8 mouse cellular contexts compared by ENCODE assay signal in the genomic region with DNA sequence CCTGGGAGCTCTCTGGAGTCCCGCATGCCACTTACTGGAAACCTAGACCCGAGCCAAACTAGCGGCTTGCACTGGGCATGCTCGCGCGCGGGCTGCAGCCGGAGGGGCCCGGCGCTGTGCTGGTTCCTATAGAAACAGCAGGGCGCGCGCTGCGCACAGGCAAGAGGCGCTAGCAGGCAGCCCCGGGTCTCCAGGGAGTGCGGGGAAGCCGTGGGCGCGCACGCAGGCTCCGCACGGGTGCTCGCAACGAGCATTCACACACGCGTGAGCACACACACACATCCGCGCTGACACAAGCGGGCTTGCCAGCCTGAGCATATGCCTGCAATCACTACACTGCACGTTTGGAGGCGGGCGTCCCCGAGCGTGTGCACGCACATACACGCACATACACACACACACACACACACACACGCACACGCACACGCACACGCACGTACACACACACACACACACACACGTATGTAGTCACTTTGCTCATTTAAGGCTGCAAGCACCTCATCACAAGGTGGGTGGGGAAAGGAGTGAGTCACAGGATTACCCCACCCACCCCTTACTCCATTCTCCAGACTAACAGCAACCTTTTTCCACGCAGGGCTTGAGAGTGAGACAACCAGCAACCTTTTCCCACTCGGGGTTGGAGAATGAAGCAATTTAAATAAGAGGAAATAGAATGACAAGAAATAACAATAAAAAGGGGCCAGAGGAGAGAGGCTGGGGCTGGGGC. TPM values are rescaled to one million over a fixed set of nuclear protein-coding genes. Genes with fewer than 3 reads are reported as not detected.
A peak's percentile ranks its signal among the peaks of the same experiment; 100 is the strongest.
DNase-seq lines count a peak whose midpoint lies in the region; ATAC-seq and TF ChIP-seq lines count a peak whose summit lies in the region.

No protein-coding gene starts in this region.

- no peaks in the 10 kb centered on the region for H3K27me3 ChIP-seq in intestine, postnatal 0 days (replicated peaks; ENCODE audit: control insufficient read depth, insufficient read depth, low read length)
- no peaks in the 10 kb centered on the region for H3K27me3 ChIP-seq in midbrain, embryonic 11.5 days (ENCODE audit: control insufficient read depth, insufficient read depth, low read length)

- no peak overlapping the region for H3K27ac ChIP-seq in intestine, postnatal 0 days (ENCODE audit: low read depth, low read length)
- peak overlapping the region; percentile 61; the same call in 1 of the 2 replicates for H3K27ac ChIP-seq in midbrain, embryonic 11.5 days (ENCODE audit: low read depth, low read length)

- peak overlapping the region; percentile 98 for H3K4me2 ChIP-seq in intestine, postnatal 0 days (replicated peaks; ENCODE audit: low read depth)
- H3K4me2 ChIP-seq in midbrain, embryonic 11.5 days: peak overlapping the region; percentile 82

- H3K9me3 ChIP-seq in intestine, postnatal 0 days (ENCODE audit: control insufficient read depth): no peaks in the 10 kb centered on the region
- no peaks in the 10 kb centered on the region for H3K9me3 ChIP-seq in midbrain, embryonic 11.5 days (ENCODE audit: control insufficient read depth, low read length)

- under 1% methylated on average over 45 of the region's 45 CpGs for WGBS in intestine, postnatal 0 days
- WGBS in midbrain, embryonic 11.5 days: 0% methylated on average over 45 of the region's 45 CpGs

- H3K4me3 ChIP-seq in intestine, postnatal 0 days (ENCODE audit: low read depth, low read length): peak overlapping the region; percentile 55
- H3K4me3 ChIP-seq in midbrain, embryonic 11.5 days (ENCODE audit: low read depth, low read length): peak overlapping the region; percentile 54

- peak overlapping the region; percentile 40 for H3K9ac ChIP-seq in intestine, postnatal 0 days (ENCODE audit: low read depth, low read length)
- peak overlapping the region; percentile 78 for H3K9ac ChIP-seq in midbrain, embryonic 11.5 days (ENCODE audit: low read length)

- peak; percentile 76 for ATAC-seq in intestine, postnatal 0 days
- ATAC-seq in midbrain, embryonic 11.5 days (ENCODE audit: low FRiP score): peak; percentile 94

- H3K36me3 ChIP-seq in intestine, postnatal 0 days (ENCODE audit: control insufficient read depth, insufficient read depth): no peaks in the 10 kb centered on the region
- no peaks in the 10 kb centered on the region for H3K36me3 ChIP-seq in midbrain, embryonic 11.5 days (ENCODE audit: control insufficient read depth, insufficient read depth, low read length)

- TF ChIP-seq CTCF in intestine, postnatal 0 days (IDR thresholded peaks at IDR 0.05; ENCODE audit: low read depth): peak; percentile 46

- peak; percentile 59 for DNase-seq in kidney, adult 11 months
- no peak for DNase-seq in kidney, adult 9 months
- peak; percentile 89 for DNase-seq in embryo, embryonic 10.5 days (ENCODE audit: low spot score)
- peak; percentile 64 to 81 for DNase-seq in gastrocnemius, postnatal 4 days (ENCODE audit: low spot score in 2 of 2)
- DNase-seq in left cerebral cortex, postnatal 4 days: peak; percentile 88
- peak; percentile 97 for DNase-seq in midbrain, embryonic 11.5 days (ENCODE audit: low spot score, missing footprints)
- DNase-seq in spleen, postnatal 10 days (ENCODE audit: low spot score in 2 of 2): peak; percentile 9 to 61

- intact Hi-C loops in left cerebral cortex, postnatal 4 days (cut with DNase I): no loop called here

- no peaks in the 10 kb centered on the region for H3K4me1 ChIP-seq in intestine, postnatal 0 days (replicated peaks; ENCODE audit: control insufficient read depth, insufficient read depth, low read length)
- peaks cover 29% of the 10 kb centered on the region for H3K4me1 ChIP-seq in midbrain, embryonic 11.5 days (ENCODE audit: control insufficient read depth, insufficient read depth, low read length)

RNA-seq across cellular contexts. Expression of gene Dixdc1, which starts 11.2 kb away (rescaled TPM):
- total RNA-seq in gastrocnemius, postnatal 4 days (2021): 10 to 100 TPM; 12.6 to 14.8 TPM
- 2.4 and 2.9 TPM in 2 replicates for polyA plus RNA-seq in intestine, postnatal 0 days (2015; fragmentation: Nextera tagmentation; extraction: Ambion mirVana)
- 10 to 100 TPM; 65.3 to 66.0 TPM for total RNA-seq in left cerebral cortex, postnatal 4 days (2021)
- polyA plus RNA-seq in midbrain, embryonic 11.5 days (2014; fragmentation: Nextera tagmentation; extraction: Ambion mirVana): 18.5 and 22.9 TPM in 2 replicates

RNA-seq across cellular contexts. Expression of gene 2310030G06Rik, which starts 18.2 kb away (rescaled TPM):
- 1 to 10 TPM; 2.1 to 2.2 TPM for total RNA-seq in gastrocnemius, postnatal 4 days (2021)
- polyA plus RNA-seq in intestine, postnatal 0 days (2015; fragmentation: Nextera tagmentation; extraction: Ambion mirVana): 45.3 and 50.2 TPM in 2 replicates
- 1 to 10 TPM; 1.8 to 2.0 TPM for total RNA-seq in left cerebral cortex, postnatal 4 days (2021)
- 0.88 and 1.2 TPM in 2 replicates for polyA plus RNA-seq in midbrain, embryonic 11.5 days (2014; fragmentation: Nextera tagmentation; extraction: Ambion mirVana)

RNA-seq across cellular contexts. Expression of gene Cryab, which starts 23.0 kb away (rescaled TPM):
- 100 to 1,000 TPM; 649 to 722 TPM for total RNA-seq in gastrocnemius, postnatal 4 days (2021)
- 80.4 and 83.2 TPM in 2 replicates for polyA plus RNA-seq in intestine, postnatal 0 days (2015; fragmentation: Nextera tagmentation; extraction: Ambion mirVana)
- total RNA-seq in left cerebral cortex, postnatal 4 days (2021): 10 to 100 TPM; 39.1 to 40.9 TPM
- polyA plus RNA-seq in midbrain, embryonic 11.5 days (2014; fragmentation: Nextera tagmentation; extraction: Ambion mirVana): 5.3 and 6.1 TPM in 2 replicates

RNA-seq across cellular contexts. Expression of gene Hspb2, which starts 24.1 kb away (rescaled TPM):
- 100 to 1,000 TPM; 135 to 140 TPM for total RNA-seq in gastrocnemius, postnatal 4 days (2021)
- polyA plus RNA-seq in intestine, postnatal 0 days (2015; fragmentation: Nextera tagmentation; extraction: Ambion mirVana): 10.3 and 10.4 TPM in 2 replicates
- total RNA-seq in left cerebral cortex, postnatal 4 days (2021): 1 to 10 TPM; 1.0 to 1.3 TPM
- polyA plus RNA-seq in midbrain, embryonic 11.5 days (2014; fragmentation: Nextera tagmentation; extraction: Ambion mirVana): 0.48 and 0.81 TPM in 2 replicates

RNA-seq across cellular contexts. Expression of gene Fdxacb1, which starts 39.9 kb away (rescaled TPM):
- total RNA-seq in gastrocnemius, postnatal 4 days (2021): 1 to 10 TPM; 5.9 to 6.9 TPM
- polyA plus RNA-seq in intestine, postnatal 0 days (2015; fragmentation: Nextera tagmentation; extraction: Ambion mirVana): 5.1 and 6.1 TPM in 2 replicates
- total RNA-seq in left cerebral cortex, postnatal 4 days (2021): 1 to 10 TPM; 5.9 to 8.3 TPM
- polyA plus RNA-seq in midbrain, embryonic 11.5 days (2014; fragmentation: Nextera tagmentation; extraction: Ambion mirVana): 11.4 and 12.0 TPM in 2 replicates

Comparison
In these comparisons a context has a peak if more than half of its experiments do, and no peak if none do; other contexts are left out.
1. RNA of gene Dixdc1, which starts 11.2 kb away (total RNA-seq): 65.3 to 66.0 TPM in left cerebral cortex, postnatal 4 days; 12.6 to 14.8 TPM in gastrocnemius, postnatal 4 days; every median in the first group is over 4 times any median in the second.
2. RNA of gene Cryab, which starts 23.0 kb away (total RNA-seq): 649 to 722 TPM in gastrocnemius, postnatal 4 days; 39.1 to 40.9 TPM in left cerebral cortex, postnatal 4 days; every median in the first group is over 10 times any median in the second.